In the genomic region with DNA sequence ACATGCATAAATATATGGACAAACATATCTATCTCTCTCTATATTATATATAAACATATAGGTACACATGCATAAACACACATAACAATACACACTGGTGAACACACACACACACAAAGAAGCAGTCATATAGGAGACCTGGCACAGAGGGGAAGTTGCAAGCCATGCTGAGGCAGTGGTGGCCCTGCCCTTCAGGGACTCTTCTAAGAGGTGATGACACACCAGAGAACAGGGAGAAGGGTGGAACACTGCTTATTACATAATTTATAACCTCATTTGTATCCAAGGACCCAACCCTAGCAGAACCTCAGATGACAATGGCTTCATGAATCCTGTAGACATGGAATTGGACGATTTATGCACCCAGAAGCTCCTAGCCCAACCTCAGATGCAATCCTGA, we compare ENCODE assay signal across 30 mouse cellular contexts.
DNase-seq lines count a peak whose midpoint lies in the region; ATAC-seq and TF ChIP-seq lines count a peak whose summit lies in the region.
"Had no signal": no experiment of that assay in that cellular context is flagged by ENCODE, and none has a peak within 500 bp of the region (broad histone marks: within the 10 kb centered on the region; RNA-seq: fewer than 3 reads in every experiment).

No protein-coding gene starts in this region.

- no peak overlapping the region for H3K9ac ChIP-seq in forebrain, postnatal 0 days
- no peak overlapping the region for H3K9ac ChIP-seq in liver, embryonic 16.5 days (ENCODE audit: low read depth, low read length)
- H3K9ac ChIP-seq in liver, embryonic 11.5 days (ENCODE audit: low read depth, low read length), result no peak overlapping the region
- H3K9ac ChIP-seq: embryonic facial prominence, embryonic 15.5 days; hindbrain, embryonic 13.5 days; limb, embryonic 12.5 days; liver, embryonic 13.5 days; lung, embryonic 15.5 days; midbrain, embryonic 12.5 days; neural tube, embryonic 12.5 days; stomach, embryonic 15.5 days had no signal

- no peaks in the 10 kb centered on the region for H3K9me3 ChIP-seq in forebrain, embryonic 10.5 days
- no peaks in the 10 kb centered on the region for H3K9me3 ChIP-seq in forebrain, postnatal 0 days (ENCODE audit: low read length)
- H3K9me3 ChIP-seq in liver, embryonic 16.5 days (replicated peaks; ENCODE audit: control insufficient read depth, low read length), result no peaks in the 10 kb centered on the region
- H3K9me3 ChIP-seq in liver, embryonic 11.5 days (ENCODE audit: control insufficient read depth, low read length), result no peaks in the 10 kb centered on the region
- H3K9me3 ChIP-seq: embryonic facial prominence, embryonic 10.5 days; embryonic facial prominence, embryonic 15.5 days; hindbrain, embryonic 13.5 days; limb, embryonic 12.5 days; liver, embryonic 13.5 days; lung, embryonic 15.5 days; midbrain, embryonic 12.5 days; neural tube, embryonic 12.5 days; stomach, embryonic 15.5 days had no signal

- no peaks in the 10 kb centered on the region for H3K36me3 ChIP-seq in forebrain, embryonic 10.5 days (replicated peaks)
- no peaks in the 10 kb centered on the region for H3K36me3 ChIP-seq in forebrain, postnatal 0 days (ENCODE audit: insufficient read depth)
- no peaks in the 10 kb centered on the region for H3K36me3 ChIP-seq in liver, embryonic 16.5 days (ENCODE audit: control insufficient read depth, insufficient read depth)
- H3K36me3 ChIP-seq in liver, embryonic 11.5 days (ENCODE audit: control insufficient read depth, insufficient read depth, low read length), result no peaks in the 10 kb centered on the region
- H3K36me3 ChIP-seq: embryonic facial prominence, embryonic 10.5 days; embryonic facial prominence, embryonic 15.5 days; hindbrain, embryonic 13.5 days; limb, embryonic 12.5 days; liver, embryonic 13.5 days; lung, embryonic 15.5 days; midbrain, embryonic 12.5 days; neural tube, embryonic 12.5 days; stomach, embryonic 15.5 days had no signal

- no peak for TF ChIP-seq CTCF in forebrain, postnatal 0 days (IDR thresholded peaks at IDR 0.05; ENCODE audit: low read depth)

- no peak overlapping the region for H3K4me2 ChIP-seq in forebrain, postnatal 0 days (ENCODE audit: low read depth)
- no peak overlapping the region for H3K4me2 ChIP-seq in liver, embryonic 16.5 days (ENCODE audit: low read depth, low read length)
- H3K4me2 ChIP-seq in liver, embryonic 11.5 days, result no peak overlapping the region
- H3K4me2 ChIP-seq: embryonic facial prominence, embryonic 15.5 days; heart, embryonic 11.5 days; hindbrain, embryonic 13.5 days; limb, embryonic 12.5 days; liver, embryonic 13.5 days; lung, embryonic 15.5 days; midbrain, embryonic 12.5 days; neural tube, embryonic 12.5 days; stomach, embryonic 15.5 days had no signal

- H3K27ac ChIP-seq in forebrain, embryonic 10.5 days, result peak overlapping the region; percentile 60; the same call in 1 of the 2 replicates
- no peak overlapping the region for H3K27ac ChIP-seq in forebrain, postnatal 0 days (ENCODE audit: low read depth, low read length)
- no peak overlapping the region for H3K27ac ChIP-seq in liver, embryonic 16.5 days (ENCODE audit: low read length)
- H3K27ac ChIP-seq in liver, embryonic 11.5 days (ENCODE audit: low read depth, low read length), result no peak overlapping the region
- H3K27ac ChIP-seq: embryonic facial prominence, embryonic 15.5 days; hindbrain, embryonic 13.5 days; kidney, postnatal 0 days; liver, embryonic 13.5 days; lung, embryonic 15.5 days; midbrain, embryonic 12.5 days; neural tube, embryonic 12.5 days; stomach, embryonic 15.5 days had no signal

- ATAC-seq in forebrain, postnatal 0 days, result no peak
- ATAC-seq in liver, embryonic 16.5 days (ENCODE audit: low read depth), result peak; percentile 47; the same call in 1 of the 2 replicates
- ATAC-seq in liver, embryonic 11.5 days (replicated peaks; ENCODE audit: low FRiP score), result no peak
- ATAC-seq in granulocyte monocyte progenitor cell, adult 5-6 weeks (replicated peaks; ENCODE audit: poor library complexity, severe bottlenecking), result peak; percentile 62
- no peak for ATAC-seq in activated CD4-positive, CD25-positive, alpha-beta regulatory T cell, adult 4 months
- ATAC-seq: intestine, embryonic 16.5 days had no signal

- 63% methylated on average over 1 of the region's 1 CpGs for WGBS in forebrain, embryonic 10.5 days
- WGBS in forebrain, postnatal 0 days, result 32% methylated on average over 1 of the region's 1 CpGs
- 30% methylated on average over 1 of the region's 1 CpGs for WGBS in liver, embryonic 16.5 days (ENCODE audit: insufficient replicate concordance)
- 52% methylated on average over 1 of the region's 1 CpGs for WGBS in liver, embryonic 11.5 days

- peaks cover 5% of the 10 kb centered on the region for H3K27me3 ChIP-seq in forebrain, embryonic 10.5 days (ENCODE audit: poor library complexity, severe bottlenecking)
- no peaks in the 10 kb centered on the region for H3K27me3 ChIP-seq in forebrain, postnatal 0 days (ENCODE audit: insufficient read depth, low read length)
- H3K27me3 ChIP-seq in liver, embryonic 16.5 days (ENCODE audit: control insufficient read depth, insufficient read depth, low read depth, low read length), result no peaks in the 10 kb centered on the region
- no peaks in the 10 kb centered on the region for H3K27me3 ChIP-seq in liver, embryonic 11.5 days (replicated peaks; ENCODE audit: control insufficient read depth, insufficient read depth, low read length)
- H3K27me3 ChIP-seq: CH12.LX; embryonic facial prominence, embryonic 15.5 days; hindbrain, embryonic 13.5 days; limb, embryonic 12.5 days; liver, embryonic 13.5 days; lung, embryonic 15.5 days; megakaryocyte, embryonic 14.5 days; midbrain, embryonic 12.5 days; neural tube, embryonic 12.5 days; stomach, embryonic 15.5 days had no signal

- no peak for DNase-seq in forebrain, embryonic 10.5 days (ENCODE audit: extremely low spot score, low spot score)
- no peak for DNase-seq in forebrain, postnatal 0 days
- no peak for DNase-seq in liver, embryonic 11.5 days (ENCODE audit: low spot score)
- DNase-seq in adrenal gland, adult 2 months, result no peak
- DNase-seq: adrenal gland, postnatal 10 days; cerebellum, adult 8-10 months; cerebellum, postnatal 25 days; gastrocnemius, postnatal 10 days; heart, adult 18-20 months; heart, postnatal 36 days; kidney, adult 8-10 months; kidney, postnatal 4 days; liver, embryonic 13.5 days had no signal

- peaks cover 52% of the 10 kb centered on the region for H3K4me1 ChIP-seq in forebrain, embryonic 10.5 days
- no peaks in the 10 kb centered on the region for H3K4me1 ChIP-seq in forebrain, postnatal 0 days (ENCODE audit: insufficient read depth)
- no peaks in the 10 kb centered on the region for H3K4me1 ChIP-seq in liver, embryonic 16.5 days (ENCODE audit: control insufficient read depth, low read depth, low read length)
- H3K4me1 ChIP-seq in liver, embryonic 11.5 days (replicated peaks; ENCODE audit: control insufficient read depth, insufficient read depth, low read length), result no peaks in the 10 kb centered on the region
- H3K4me1 ChIP-seq: hindbrain, embryonic 13.5 days; liver, embryonic 13.5 days; megakaryocyte, embryonic 14.5 days; neural tube, embryonic 12.5 days had no signal

- H3K4me3 ChIP-seq in forebrain, embryonic 10.5 days, result no peak overlapping the region
- no peak overlapping the region for H3K4me3 ChIP-seq in forebrain, postnatal 0 days (ENCODE audit: low read depth, low read length)
- H3K4me3 ChIP-seq in liver, embryonic 16.5 days (ENCODE audit: low read depth, low read length), result no peak overlapping the region
- no peak overlapping the region for H3K4me3 ChIP-seq in liver, embryonic 11.5 days (ENCODE audit: low read depth, low read length)
- H3K4me3 ChIP-seq: embryonic facial prominence, embryonic 10.5 days; embryonic facial prominence, embryonic 15.5 days; hindbrain, embryonic 13.5 days; limb, embryonic 12.5 days; liver, embryonic 13.5 days; lung, embryonic 15.5 days; megakaryocyte, embryonic 14.5 days; midbrain, embryonic 12.5 days; myocyte; neural tube, embryonic 12.5 days; stomach, embryonic 15.5 days had no signal

Comparison
In these comparisons a context has a peak if more than half of its experiments do, and no peak if none do; other contexts are left out.
1. ATAC-seq: peak in liver, embryonic 16.5 days (single experiment) and granulocyte monocyte progenitor cell, adult 5-6 weeks (single experiment); none in forebrain, postnatal 0 days (single experiment), liver, embryonic 11.5 days (single experiment) and activated CD4-positive, CD25-positive, alpha-beta regulatory T cell, adult 4 months (single experiment).